Mouse (Mus musculus): ENCODE data around the gene Vil1.

DNA sequence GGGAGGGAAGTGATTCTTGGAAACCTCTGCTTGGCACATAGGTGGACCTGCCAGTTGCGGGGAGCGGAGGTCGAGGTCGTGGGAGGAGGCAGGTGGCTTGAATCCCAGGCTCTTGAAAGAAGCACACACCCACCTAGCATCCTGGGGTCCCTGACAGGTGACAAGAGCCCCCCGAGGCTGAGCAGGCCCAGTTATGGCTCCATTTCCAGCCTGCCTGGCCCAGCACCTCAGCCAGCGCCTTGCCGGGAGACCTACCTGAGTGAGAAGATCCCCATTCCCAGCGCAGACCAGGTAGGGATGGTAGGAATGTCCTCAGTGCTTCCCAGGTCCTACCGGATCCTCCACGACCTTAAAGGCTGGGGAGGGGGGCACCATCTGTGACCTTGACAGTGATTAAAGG, 33.6 kb upstream of the Vil1 start:
- TF ChIP-seq GATA1 (IDR thresholded peaks at IDR 0.05; ENCODE audit: low read length) (no peak), TAL1 (IDR thresholded peaks at IDR 0.05; ENCODE audit: low read length) (no peak)

Measured in erythroblast, embryonic 14.5 days (primary cell).